Comparison of ENCODE assay signal across 28 mouse cellular contexts in genomic region chr12:40427606-40428005, GRCm38 (mm10). TPM values are rescaled to one million over a fixed set of nuclear protein-coding genes. Genes with fewer than 3 reads are reported as not detected.
DNase-seq lines count a peak whose midpoint lies in the region; ATAC-seq and TF ChIP-seq lines count a peak whose summit lies in the region.
"Had no signal": no experiment of that assay in that cellular context is flagged by ENCODE, and none has a peak within 500 bp of the region (broad histone marks: within the 10 kb centered on the region; RNA-seq: fewer than 3 reads in every experiment).

No protein-coding gene starts in this region.

- no peak for TF ChIP-seq CTCF in cerebellum, adult 2 months (IDR thresholded peaks at IDR 0.05; ENCODE audit: borderline replicate concordance, insufficient read depth, low read depth, low read length)

- no peaks in the 10 kb centered on the region for H3K4me1 ChIP-seq in cerebellum, adult 2 months (ENCODE audit: control insufficient read depth, insufficient read depth, low read length)
- H3K4me1 ChIP-seq in neural tube, embryonic 15.5 days = no peaks in the 10 kb centered on the region
- peaks cover 27% of the 10 kb centered on the region for H3K4me1 ChIP-seq in heart, embryonic 12.5 days (replicated peaks)
- H3K4me1 ChIP-seq: intestine, embryonic 15.5 days had no signal

- H3K9ac ChIP-seq in neural tube, embryonic 15.5 days (replicated peaks) = no peak overlapping the region
- no peak overlapping the region for H3K9ac ChIP-seq in heart, embryonic 12.5 days
- H3K9ac ChIP-seq: embryonic facial prominence, embryonic 12.5 days; hindbrain, embryonic 15.5 days; intestine, embryonic 15.5 days; limb, embryonic 13.5 days; liver, embryonic 12.5 days; liver, postnatal 0 days had no signal

- no peaks in the 10 kb centered on the region for H3K9me3 ChIP-seq in neural tube, embryonic 15.5 days (replicated peaks)
- no peaks in the 10 kb centered on the region for H3K9me3 ChIP-seq in heart, embryonic 12.5 days (replicated peaks)
- H3K9me3 ChIP-seq: embryonic facial prominence, embryonic 12.5 days; hindbrain, embryonic 15.5 days; intestine, embryonic 15.5 days; limb, embryonic 13.5 days; liver, embryonic 12.5 days had no signal

- 0 out of 2 replicates have a peak, but pooled peaks have one; percentile 47 for ATAC-seq in megakaryocyte-erythroid progenitor cell, adult 5-6 weeks (replicated peaks; ENCODE audit: low FRiP score, low TSS enrichment, poor library complexity, severe bottlenecking)
- no peak for ATAC-seq in neural tube, embryonic 15.5 days (ENCODE audit: low FRiP score)
- ATAC-seq in heart, embryonic 12.5 days (ENCODE audit: insufficient number of reproducible peaks, low FRiP score) = no peak
- ATAC-seq: forebrain, embryonic 14.5 days; intestine, embryonic 15.5 days; liver, embryonic 12.5 days; liver, postnatal 0 days; Patski had no signal

- WGBS in cerebellum, adult 2 months = 84% methylated on average over 10 of the region's 10 CpGs
- 90% methylated on average over 10 of the region's 10 CpGs for WGBS in neural tube, embryonic 15.5 days
- WGBS in heart, embryonic 12.5 days = 78% methylated on average over 10 of the region's 10 CpGs

- DNase-seq in 416B (ENCODE audit: low read depth) (peak; percentile 33), liver (no peak)
- DNase-seq in CD4-positive, CD25-positive, alpha-beta regulatory T cell, adult 2 months (ENCODE audit: low read depth, low spot score) = peak; percentile 71
- peak; percentile 68 for DNase-seq in induced T-regulatory cell, adult 2 months (ENCODE audit: low read depth)
- no peak for DNase-seq in cerebellum, adult 2 months
- DNase-seq: adrenal gland, postnatal 25 days; B cell, adult 2 months; cerebellum, adult 18-20 months; cerebellum, postnatal 14 days; gastrocnemius, postnatal 36 days; heart, adult 18-20 months; heart, postnatal 4 days; kidney, adult 8-10 months; liver, postnatal 0 days; lung, postnatal 4 days; right cerebral cortex, postnatal 25 days had no signal

- H3K4me3 ChIP-seq in cerebellum, adult 2 months (replicated peaks; ENCODE audit: insufficient read depth, low read depth, low read length) = no peak overlapping the region
- H3K4me3 ChIP-seq in neural tube, embryonic 15.5 days (replicated peaks) = no peak overlapping the region
- no peak overlapping the region for H3K4me3 ChIP-seq in heart, embryonic 12.5 days
- H3K4me3 ChIP-seq: embryonic facial prominence, embryonic 12.5 days; hindbrain, embryonic 15.5 days; intestine, embryonic 15.5 days; limb, embryonic 13.5 days; liver, embryonic 12.5 days had no signal

- no peaks in the 10 kb centered on the region for H3K27me3 ChIP-seq in cerebellum, adult 2 months (ENCODE audit: control insufficient read depth, insufficient read depth, low read length)
- no peaks in the 10 kb centered on the region for H3K27me3 ChIP-seq in neural tube, embryonic 15.5 days (replicated peaks)
- no peaks in the 10 kb centered on the region for H3K27me3 ChIP-seq in heart, embryonic 12.5 days (replicated peaks)
- H3K27me3 ChIP-seq: embryonic facial prominence, embryonic 12.5 days; hindbrain, embryonic 15.5 days; intestine, embryonic 15.5 days; limb, embryonic 13.5 days; liver, embryonic 12.5 days; Patski had no signal

- H3K36me3 ChIP-seq in neural tube, embryonic 15.5 days = 0 out of 2 replicates have a peak, but pooled peaks cover 5% of the 10 kb centered on the region
- no peaks in the 10 kb centered on the region for H3K36me3 ChIP-seq in heart, embryonic 12.5 days
- H3K36me3 ChIP-seq: embryonic facial prominence, embryonic 12.5 days; intestine, embryonic 15.5 days; limb, embryonic 13.5 days; liver, embryonic 12.5 days had no signal

- H3K4me2 ChIP-seq in neural tube, embryonic 15.5 days = no peak overlapping the region
- no peak overlapping the region for H3K4me2 ChIP-seq in heart, embryonic 12.5 days
- H3K4me2 ChIP-seq: embryonic facial prominence, embryonic 12.5 days; heart, embryonic 11.5 days; hindbrain, embryonic 15.5 days; intestine, embryonic 15.5 days; limb, embryonic 13.5 days; liver, embryonic 12.5 days; midbrain, embryonic 11.5 days had no signal

- TF ChIP-seq POLR2A in cerebellum, adult 2 months (IDR thresholded peaks at IDR 0.05; ENCODE audit: borderline replicate concordance, insufficient read depth, low read length) = no peak

- H3K27ac ChIP-seq in cerebellum, adult 2 months (ENCODE audit: insufficient read depth, low read length) = no peak overlapping the region
- no peak overlapping the region for H3K27ac ChIP-seq in neural tube, embryonic 15.5 days (replicated peaks)
- H3K27ac ChIP-seq in heart, embryonic 12.5 days (ENCODE audit: poor library complexity, severe bottlenecking) = no peak overlapping the region
- H3K27ac ChIP-seq: embryonic facial prominence, embryonic 12.5 days; hindbrain, embryonic 15.5 days; intestine, embryonic 15.5 days; limb, embryonic 13.5 days; liver, embryonic 12.5 days had no signal

RNA-seq across cellular contexts. Expression of gene Zfp277, which starts 18.1 kb away (rescaled TPM):
- 16.7 and 17.5 TPM in 2 replicates for total RNA-seq in megakaryocyte-erythroid progenitor cell, adult 5-6 weeks (2014; fragmentation: Nextera tagmentation)
- 25.5 and 34.8 TPM in 2 replicates for total RNA-seq in megakaryocyte-erythroid progenitor cell, adult 5-6 weeks (2017)
- polyA plus RNA-seq in cerebellum, adult 2 months (2012; rRNA removed) = 14.3 and 15.8 TPM in 2 replicates
- 28.0 and 30.5 TPM in 2 replicates for polyA plus RNA-seq in neural tube, embryonic 15.5 days (2015; fragmentation: Nextera tagmentation; extraction: Ambion mirVana)
- 25.6 and 30.2 TPM in 2 replicates for polyA plus RNA-seq in heart, embryonic 12.5 days (2016; fragmentation: Nextera tagmentation; extraction: Ambion mirVana)

RNA-seq across cellular contexts. Expression of gene Dock4, which starts 18.1 kb away (rescaled TPM):
- 0.15 TPM in 1 of 2 replicates, not detected in the other for total RNA-seq in megakaryocyte-erythroid progenitor cell, adult 5-6 weeks (2014; fragmentation: Nextera tagmentation)
- total RNA-seq in megakaryocyte-erythroid progenitor cell, adult 5-6 weeks (2017) = 0.38 TPM in 1 of 2 replicates, not detected in the other
- polyA plus RNA-seq in cerebellum, adult 2 months (2012; rRNA removed) = 35.6 and 41.5 TPM in 2 replicates
- 25.4 and 34.6 TPM in 2 replicates for polyA plus RNA-seq in neural tube, embryonic 15.5 days (2015; fragmentation: Nextera tagmentation; extraction: Ambion mirVana)
- 7.3 and 10.1 TPM in 2 replicates for polyA plus RNA-seq in heart, embryonic 12.5 days (2016; fragmentation: Nextera tagmentation; extraction: Ambion mirVana)

Comparison
In these comparisons a context has a peak if more than half of its experiments do, and no peak if none do; other contexts are left out.
1. DNase-seq: peak in 416B (single experiment), CD4-positive, CD25-positive, alpha-beta regulatory T cell, adult 2 months (single experiment) and induced T-regulatory cell, adult 2 months (single experiment); none in liver (single experiment) and cerebellum, adult 2 months (0 of 2).